Mouse (Mus musculus) lung, postnatal 36 days (tissue): ENCODE data around the gene Ubxn6.
"Not testable (repeated sequence)": the region's sequence is repeated elsewhere in the genome, so short reads cannot be mapped to it uniquely, and the experiment has no call there.

Experiments used
- DNase-seq: peaks from one replicate; pipeline ENCODE4 v3.0.0; 2022; ENCODE audit warnings: mixed read lengths

Gene Ubxn6

GRCm38 (mm10) chr17:56074827-56075208 lies at the start of gene Ubxn6:
Ubxn6 (minus strand) TSS chr17:56075028.
- peak; percentile 99 for DNase-seq

DNA sequence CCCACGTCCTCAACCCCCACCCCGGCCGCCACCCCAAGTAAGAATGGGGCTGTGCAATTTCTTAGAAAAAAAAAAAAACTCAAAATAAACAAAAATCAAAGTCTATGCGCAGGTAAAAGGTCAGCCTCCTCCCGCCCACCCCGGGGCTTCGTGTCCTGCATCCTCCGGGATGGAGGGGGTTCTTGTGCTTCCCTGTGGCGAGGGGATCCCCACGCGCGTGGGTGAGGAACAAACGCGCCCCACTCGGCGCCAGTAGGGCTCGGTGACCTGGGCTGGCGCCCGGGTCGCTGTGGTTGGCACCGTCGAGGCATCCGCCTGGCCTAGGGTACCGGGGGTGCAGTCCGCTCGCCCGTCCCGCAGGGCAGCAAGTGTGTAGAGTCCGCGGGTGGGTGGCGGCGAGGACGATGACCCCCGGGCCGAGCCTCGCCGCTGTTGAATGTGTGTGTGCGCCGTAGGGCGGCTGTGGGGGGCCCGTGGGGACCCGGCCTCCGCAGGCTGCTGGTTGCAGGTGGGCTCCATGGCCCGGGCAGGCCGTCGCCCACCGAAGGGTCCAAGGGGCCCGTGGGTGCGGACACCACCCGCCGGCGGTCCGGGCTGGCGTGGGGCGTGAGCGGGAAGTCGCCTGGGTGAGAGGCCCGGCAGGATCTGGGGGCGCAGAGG lies 49.0 kb upstream of the Ubxn6 start:
- DNase-seq = no peak

- DNase-seq = no peak
Measured at GRCm38 (mm10) chr17:56123161-56123560, 48.3 kb upstream of the Ubxn6 start.

GRCm38 (mm10) chr17:56121826-56122225 lies 47.0 kb upstream of the Ubxn6 start, which contains the start of gene Lrg1:
Lrg1 (minus strand) TSS chr17:56122001.
- DNase-seq = peak; percentile 64

- DNase-seq = peak; percentile 57
Measured at GRCm38 (mm10) chr17:56119981-56120880, 45.4 kb upstream of the Ubxn6 start.

DNA sequence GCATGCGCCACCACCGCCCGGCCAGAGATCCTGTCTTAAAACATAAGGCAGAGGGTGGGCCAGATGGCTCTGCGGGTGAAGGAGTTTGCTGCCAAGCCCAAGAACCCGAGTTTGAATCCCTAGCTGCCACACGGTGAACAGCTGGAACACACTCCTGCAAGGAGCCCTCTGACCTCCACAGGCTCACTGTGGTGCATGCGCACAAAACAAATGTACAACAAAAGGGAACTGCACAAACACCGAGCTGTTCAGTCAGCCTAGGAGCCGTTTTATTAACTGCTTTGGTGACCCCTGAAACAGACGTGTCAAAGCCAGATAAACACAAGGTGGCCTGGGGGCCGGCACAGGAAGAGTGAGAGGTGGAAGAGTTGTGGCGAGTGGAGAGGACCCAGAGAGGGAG lies 44.6 kb upstream of the Ubxn6 start:
- DNase-seq = no peak

DNA sequence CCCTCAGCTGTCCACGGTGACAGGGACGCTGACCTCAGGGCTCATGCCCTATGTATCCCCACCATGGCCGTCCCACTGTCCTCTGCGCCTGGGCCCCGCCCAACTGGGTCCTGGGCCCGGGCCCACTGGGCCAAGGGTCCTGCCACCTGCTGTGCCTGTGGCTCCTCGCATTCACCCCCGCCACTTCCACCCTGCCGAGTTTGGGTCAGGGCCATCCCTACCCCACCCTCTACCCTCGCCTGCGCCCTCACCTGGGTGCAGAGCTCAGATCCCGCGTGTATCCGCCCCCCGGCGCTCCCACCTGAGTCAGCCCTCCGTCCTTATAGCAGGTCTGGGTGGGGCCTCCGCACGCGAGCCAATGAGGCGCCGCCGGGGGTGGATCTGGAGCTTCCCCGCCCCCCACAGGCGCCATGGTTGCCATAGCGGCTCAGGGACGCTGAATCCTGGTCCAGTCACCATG lies 42.5 kb upstream of the Ubxn6 start, which contains the start of gene Plin5:
Gene Plin5, minus strand, starts transcription at position 346 of the 460 bp plus-strand sequence.
- peak; percentile 68 for DNase-seq

GRCm38 (mm10) chr17:56116193-56116592 lies 41.4 kb upstream of the Ubxn6 start:
- DNase-seq = no peak

DNA sequence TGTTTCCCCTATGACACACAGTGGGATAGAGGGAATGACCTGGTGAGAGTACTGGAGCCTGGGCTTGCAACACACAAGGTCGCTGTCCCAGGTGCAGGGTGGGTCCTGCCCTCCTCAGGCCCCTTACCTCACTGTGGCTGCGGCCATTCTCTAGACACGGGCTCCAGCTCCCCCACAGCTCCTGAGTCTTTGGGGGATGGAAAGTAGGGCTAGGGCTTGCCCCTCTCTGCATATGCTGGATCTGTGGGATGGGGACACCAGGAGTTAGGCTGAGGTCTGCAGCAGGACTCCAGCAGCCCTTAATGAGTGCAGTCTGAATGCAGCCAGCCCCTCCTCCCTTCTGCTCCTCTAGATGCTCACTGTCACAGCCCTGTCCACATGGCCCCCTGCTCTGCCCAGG lies 37.9 kb upstream of the Ubxn6 start:
- DNase-seq = no peak

DNA sequence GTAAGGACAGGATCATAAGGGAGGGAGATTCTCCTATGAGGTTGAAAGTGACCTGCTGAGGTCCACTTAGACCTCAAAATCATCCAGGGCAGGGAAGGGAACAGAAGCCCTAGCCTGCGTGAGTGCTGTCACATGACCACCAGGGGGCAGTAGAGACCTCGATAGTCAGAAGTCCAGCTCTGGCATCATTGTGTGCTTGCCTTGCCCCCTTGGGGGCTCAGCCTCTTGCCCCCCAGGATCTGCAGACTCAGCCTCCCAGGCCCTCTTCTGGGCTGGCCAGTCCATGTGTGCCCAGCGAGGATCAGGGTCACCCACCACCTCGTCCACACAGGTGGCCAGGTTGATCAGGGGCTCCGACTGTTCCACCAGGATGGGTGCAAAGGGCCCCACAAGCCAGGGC lies 37.0 kb upstream of the Ubxn6 start:
- DNase-seq = peak; percentile 81

DNA sequence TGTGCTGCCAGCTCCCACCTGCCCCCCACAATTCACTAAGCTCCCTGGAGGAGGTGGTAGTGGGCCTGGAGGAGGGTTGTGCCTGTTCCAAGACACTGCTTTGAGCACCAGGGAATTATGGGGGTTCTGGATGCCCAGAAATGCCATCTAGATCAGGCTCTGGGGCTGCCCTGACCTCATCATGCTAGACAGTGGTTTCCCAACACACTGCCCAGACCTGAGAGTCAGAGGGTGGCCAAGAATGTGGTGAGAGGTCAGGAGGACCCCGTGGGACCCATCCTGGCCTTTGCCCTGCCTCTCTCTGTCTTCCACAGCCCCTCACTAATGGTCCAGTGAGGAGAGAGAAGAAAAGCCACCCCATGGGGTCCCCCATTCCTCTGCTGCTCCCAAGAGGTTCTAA lies 36.2 kb upstream of the Ubxn6 start:
- DNase-seq = no peak

- DNase-seq = no peak
Measured at GRCm38 (mm10) chr17:56110571-56110970, 35.7 kb upstream of the Ubxn6 start.

DNA sequence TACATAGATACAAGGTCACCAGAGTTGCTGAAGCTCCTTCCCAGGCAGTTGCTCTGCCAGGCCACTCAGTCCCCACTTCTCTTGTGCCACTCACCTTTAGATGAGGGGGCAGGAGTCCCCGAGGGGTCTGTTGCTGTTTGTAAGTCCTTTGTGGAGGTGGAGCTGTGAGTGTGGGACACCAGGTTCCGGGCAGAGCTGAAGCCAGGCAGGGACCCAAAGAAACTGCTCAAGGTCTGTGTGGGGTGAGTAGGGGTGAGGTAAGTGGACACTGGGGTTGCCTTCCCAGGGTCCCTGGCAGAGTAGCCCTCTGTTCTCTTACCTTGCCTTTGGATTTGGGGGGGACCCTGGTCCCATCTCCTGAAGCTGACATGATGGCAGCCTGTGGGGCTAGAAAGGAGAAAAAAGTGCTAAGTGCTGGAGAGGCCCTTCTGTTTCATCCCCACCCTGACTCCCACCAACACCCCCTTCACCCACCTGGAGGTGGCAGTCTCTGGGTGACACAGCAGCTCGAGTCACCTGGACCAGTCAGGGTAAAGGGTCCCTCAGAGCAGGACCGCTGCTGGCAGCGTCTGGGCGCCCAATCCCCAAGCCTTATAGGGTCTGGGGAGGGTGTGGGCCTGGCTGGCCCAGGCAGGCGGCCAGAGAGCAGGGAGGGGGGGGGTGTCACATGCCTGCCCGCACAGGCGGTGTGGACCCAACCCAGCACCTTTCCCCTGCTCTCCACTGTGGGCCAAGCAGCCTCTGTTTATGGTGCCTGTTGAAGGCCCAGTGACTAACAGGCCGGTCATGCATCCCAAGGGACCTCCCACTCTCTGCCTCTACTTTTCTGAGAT lies 34.6 kb upstream of the Ubxn6 start, which contains the start of gene Plin4:
Gene Plin4, minus strand, starts transcription at position 585 of the 833 bp plus-strand sequence.
- no peak for DNase-seq

DNA sequence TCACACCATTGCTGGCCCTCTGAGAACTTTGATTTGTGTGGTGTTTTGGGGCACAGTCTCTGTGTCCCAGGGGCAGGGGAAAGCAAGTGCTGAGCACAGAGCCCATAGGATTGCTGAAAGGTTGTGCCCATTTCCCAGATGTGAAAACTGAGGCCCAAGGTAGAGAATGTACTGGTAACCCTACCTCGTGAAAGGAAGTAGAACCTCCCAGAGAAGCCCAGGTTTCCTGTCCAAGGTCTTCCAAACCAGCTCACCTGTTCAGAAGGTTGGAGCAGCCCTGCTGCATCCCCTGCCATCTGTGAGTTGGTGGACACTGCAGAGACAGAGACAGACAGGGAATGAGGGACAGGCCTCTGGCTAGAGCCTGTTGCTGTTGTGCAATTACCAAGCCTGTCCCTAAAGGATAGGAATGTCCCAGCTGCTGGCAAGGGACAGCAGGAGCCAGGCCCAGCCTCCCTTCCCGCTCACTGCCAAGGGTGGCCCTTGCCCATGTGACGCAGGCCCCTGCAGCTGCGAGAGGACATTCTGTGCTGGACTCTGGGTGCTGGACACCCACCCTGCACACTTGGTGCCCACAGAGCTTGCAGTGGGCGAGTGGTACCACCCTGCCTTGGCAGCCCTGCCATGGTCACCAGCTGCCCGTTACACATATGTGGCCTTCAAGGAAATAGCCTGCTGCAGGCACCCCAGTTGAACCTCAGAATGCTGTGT lies 33.7 kb upstream of the Ubxn6 start:
- DNase-seq = peak; percentile 52

DNA sequence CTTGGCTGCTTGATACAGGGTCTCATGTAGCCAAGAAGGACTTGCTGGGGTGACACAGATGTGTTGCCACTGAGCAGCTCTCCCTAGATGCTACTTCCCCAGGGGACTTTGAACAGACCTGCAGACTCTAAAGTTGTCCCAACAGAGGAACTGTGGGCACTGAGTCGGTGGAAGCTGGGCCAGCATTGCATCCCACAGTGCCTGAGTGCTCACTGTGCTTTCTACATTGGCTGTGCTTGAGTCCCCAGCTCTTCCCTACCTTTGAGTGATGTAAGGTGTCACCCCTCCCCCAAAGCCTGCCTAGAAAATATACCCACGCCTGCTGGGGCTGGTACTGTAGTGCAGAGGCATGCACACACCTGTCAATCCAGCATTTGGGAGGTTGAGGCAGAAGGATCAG lies 32.9 kb upstream of the Ubxn6 start:
- DNase-seq = no peak

- no peak for DNase-seq
Measured at GRCm38 (mm10) chr17:56106981-56107380, 32.2 kb upstream of the Ubxn6 start.

DNA sequence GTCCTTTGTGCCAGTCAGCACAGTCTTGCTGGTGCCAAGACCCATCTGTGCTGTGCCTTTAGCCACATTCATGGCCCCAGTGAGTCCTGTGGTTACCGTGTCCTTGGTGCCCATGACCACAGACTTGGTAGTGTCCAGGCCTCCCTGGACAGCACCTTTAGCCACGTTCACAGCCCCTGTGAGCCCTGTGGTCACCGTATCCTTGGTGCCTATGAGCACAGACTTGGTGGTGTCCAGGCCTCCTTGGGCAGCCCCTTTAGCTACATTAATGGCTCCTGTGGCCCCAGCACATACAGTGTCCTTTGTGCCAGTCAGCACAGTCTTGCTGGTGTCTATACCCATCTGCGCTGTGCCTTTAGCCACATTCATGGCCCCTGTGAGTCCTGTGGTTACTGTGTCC lies 31.6 kb upstream of the Ubxn6 start:
- not testable (repeated sequence) for DNase-seq

GRCm38 (mm10) chr17:56104821-56105220 lies 30.0 kb upstream of the Ubxn6 start:
- not testable (repeated sequence) for DNase-seq

DNA sequence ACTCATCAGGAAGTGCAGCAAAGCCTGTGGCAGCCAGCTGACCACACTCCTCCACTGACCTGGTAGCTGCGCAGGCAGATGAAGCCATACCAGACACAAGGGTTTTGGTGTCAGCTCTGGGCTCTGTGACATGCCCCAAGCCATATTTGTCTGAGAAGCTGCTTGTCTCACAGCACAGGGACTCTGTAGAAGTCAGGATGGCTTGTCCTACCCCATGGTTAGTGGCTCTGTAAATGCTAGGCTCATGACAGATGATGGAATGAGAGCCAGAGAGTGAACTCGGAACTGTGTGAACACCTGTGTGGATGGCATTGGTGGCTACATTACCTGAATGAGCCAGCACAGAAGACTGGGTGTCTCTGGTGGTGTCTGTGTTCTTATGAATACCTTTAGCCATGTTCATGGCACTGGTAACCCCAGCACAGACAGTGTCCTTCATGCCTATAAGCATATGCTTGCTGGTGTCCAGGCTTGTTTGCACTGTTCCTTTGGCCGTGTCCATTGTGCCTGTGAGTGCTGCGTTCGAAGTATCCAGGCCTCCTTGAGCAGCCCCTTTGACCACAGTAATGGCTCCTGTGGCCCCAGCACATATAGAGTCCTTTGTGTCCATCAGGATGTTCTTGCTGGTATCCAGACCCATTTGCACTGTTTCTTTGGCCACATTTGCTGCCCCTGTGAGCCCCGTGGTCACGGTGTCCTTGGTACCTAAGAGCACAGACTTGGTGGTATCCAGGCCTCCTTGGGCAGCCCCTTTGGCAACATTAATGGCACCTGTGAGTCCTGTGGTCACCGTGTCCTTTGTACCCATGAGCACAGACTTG lies 28.8 kb upstream of the Ubxn6 start:
- DNase-seq = no peak

DNA sequence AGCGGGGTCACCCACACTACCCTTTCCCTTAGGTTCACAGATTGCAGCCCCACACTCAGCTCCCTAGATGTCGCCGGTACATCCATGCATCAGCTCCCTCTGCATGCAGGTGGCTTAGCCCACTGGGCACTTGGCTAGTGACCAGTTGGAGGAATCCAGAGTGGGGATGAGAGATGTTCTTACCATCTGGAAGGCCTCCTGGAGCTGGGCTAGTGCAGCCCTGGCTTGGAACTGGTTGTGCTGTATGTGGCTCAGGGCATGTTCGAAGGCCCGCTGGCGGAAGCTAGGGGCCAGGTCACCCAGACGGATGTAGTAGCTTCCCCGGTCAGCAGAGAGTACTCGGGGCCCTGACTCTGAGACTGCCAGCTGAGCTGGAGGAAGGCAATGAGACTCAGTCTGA lies 28.1 kb upstream of the Ubxn6 start:
- no peak for DNase-seq

DNA sequence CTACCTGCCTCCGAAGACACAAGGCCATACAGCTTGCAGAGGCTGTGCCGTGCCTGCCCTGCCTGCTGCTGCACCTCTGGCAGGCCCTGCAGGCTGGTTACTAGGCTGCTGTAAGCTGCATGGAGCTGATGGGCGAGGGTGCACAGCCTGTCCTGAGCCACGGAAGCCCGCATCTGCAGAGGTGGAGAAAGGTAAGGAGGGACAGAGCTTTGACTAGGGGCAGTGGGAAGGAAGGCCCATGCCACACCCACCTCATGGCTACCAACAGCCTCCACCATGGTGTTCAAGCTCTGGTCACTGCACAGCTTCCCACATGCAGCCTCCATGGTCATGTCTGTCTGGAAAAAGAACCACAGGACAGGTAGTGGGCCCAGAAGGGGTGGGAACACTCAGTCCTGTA lies 27.3 kb upstream of the Ubxn6 start:
- DNase-seq = no peak
